Mouse (Mus musculus): ENCODE measurements around the gene Nr4a1. TPM values are rescaled to one million over a fixed set of nuclear protein-coding genes. Genes with fewer than 3 reads are reported as not detected.

Gene Nr4a1
- polyA plus RNA-seq, 1 experiment from 2014 or later: 10.8 TPM

GRCm38 (mm10) chr15:101274380-101274779, 20.3 kb downstream of the Nr4a1 start:
- Histone ChIP-seq H3K4me2 (ENCODE audit: low read depth, low read length) (no peak overlapping the region), H3K36me3 (ENCODE audit: control insufficient read depth, insufficient read depth, low read length) (peaks cover 27% of the 10 kb centered on the region), H3K4me1 (replicated peaks; ENCODE audit: control insufficient read depth, insufficient read depth, low read length) (peaks cover 8% of the 10 kb centered on the region), H3K27me3 (ENCODE audit: control insufficient read depth, insufficient read depth, low read depth, low read length) (no peaks in the 10 kb centered on the region), H3K4me3 (ENCODE audit: low read length) (no peak overlapping the region), H3K9ac (ENCODE audit: low read length) (no peak overlapping the region), H3K27ac (ENCODE audit: low read length) (no peak overlapping the region; the same call in 1 of the 2 replicates), H3K9me3 (ENCODE audit: control insufficient read depth, low read length) (no peaks in the 10 kb centered on the region)
- ATAC-seq (ENCODE audit: low read depth): peak; percentile 7; the same call in 1 of the 2 replicates
- 21% methylated on average over 6 of the region's 6 CpGs for WGBS

- ATAC-seq (ENCODE audit: low read depth): no peak
- peaks cover 12% of the 10 kb centered on the region for H3K36me3 ChIP-seq (ENCODE audit: control insufficient read depth, insufficient read depth, low read length)
- no peak overlapping the region for H3K4me2 ChIP-seq (ENCODE audit: low read depth, low read length)
- peaks cover 8% of the 10 kb centered on the region for H3K4me1 ChIP-seq (replicated peaks; ENCODE audit: control insufficient read depth, insufficient read depth, low read length)
- no peak overlapping the region for H3K27ac ChIP-seq (ENCODE audit: low read length)
- peak overlapping the region; percentile 1; the same call in 1 of the 2 replicates for H3K9ac ChIP-seq (ENCODE audit: low read length)
- H3K9me3 ChIP-seq (ENCODE audit: control insufficient read depth, low read length): no peaks in the 10 kb centered on the region
- WGBS: 46% methylated on average over 11 of the region's 11 CpGs
- no peaks in the 10 kb centered on the region for H3K27me3 ChIP-seq (ENCODE audit: control insufficient read depth, insufficient read depth, low read depth, low read length)
- no peak overlapping the region for H3K4me3 ChIP-seq (ENCODE audit: low read length)
Measured at GRCm38 (mm10) chr15:101277351-101277899, 23.4 kb downstream of the Nr4a1 start.

GRCm38 (mm10) chr15:101278589-101278988, 24.5 kb downstream of the Nr4a1 start:
- no peaks in the 10 kb centered on the region for H3K9me3 ChIP-seq (ENCODE audit: control insufficient read depth, low read length)
- ATAC-seq (ENCODE audit: low read depth): no peak
- H3K27me3 ChIP-seq (ENCODE audit: control insufficient read depth, insufficient read depth, low read depth, low read length): no peaks in the 10 kb centered on the region
- 32% methylated on average over 5 of the region's 5 CpGs for WGBS
- no peak overlapping the region for H3K9ac ChIP-seq (ENCODE audit: low read length)
- H3K4me2 ChIP-seq (ENCODE audit: low read depth, low read length): no peak overlapping the region
- peaks cover 12% of the 10 kb centered on the region for H3K4me1 ChIP-seq (replicated peaks; ENCODE audit: control insufficient read depth, insufficient read depth, low read length)
- H3K27ac ChIP-seq (ENCODE audit: low read length): no peak overlapping the region
- H3K36me3 ChIP-seq (ENCODE audit: control insufficient read depth, insufficient read depth, low read length): peaks cover 3% of the 10 kb centered on the region; the same call in 1 of the 2 replicates
- no peak overlapping the region for H3K4me3 ChIP-seq (ENCODE audit: low read length)

- Histone ChIP-seq H3K9ac (ENCODE audit: low read length) (0 out of 2 replicates have a peak overlapping the region, but pooled peaks have one; percentile 3), H3K27ac (ENCODE audit: low read length) (no peak overlapping the region), H3K4me1 (replicated peaks; ENCODE audit: control insufficient read depth, insufficient read depth, low read length) (peaks cover 8% of the 10 kb centered on the region), H3K27me3 (ENCODE audit: control insufficient read depth, insufficient read depth, low read depth, low read length) (no peaks in the 10 kb centered on the region), H3K4me3 (ENCODE audit: low read length) (no peak overlapping the region), H3K9me3 (ENCODE audit: control insufficient read depth, low read length) (no peaks in the 10 kb centered on the region), H3K36me3 (ENCODE audit: control insufficient read depth, insufficient read depth, low read length) (no peaks in the 10 kb centered on the region), H3K4me2 (ENCODE audit: low read depth, low read length) (no peak overlapping the region)
- WGBS: 48% methylated on average over 12 of the region's 12 CpGs
- ATAC-seq (ENCODE audit: low read depth): no peak
Measured at GRCm38 (mm10) chr15:101279430-101279999, 25.4 kb downstream of the Nr4a1 start.

GRCm38 (mm10) chr15:101282471-101282870, 28.4 kb downstream of the Nr4a1 start:
- Histone ChIP-seq H3K27me3 (ENCODE audit: control insufficient read depth, insufficient read depth, low read depth, low read length) (no peaks in the 10 kb centered on the region), H3K27ac (ENCODE audit: low read length) (no peak overlapping the region), H3K4me2 (ENCODE audit: low read depth, low read length) (no peak overlapping the region), H3K4me3 (ENCODE audit: low read length) (no peak overlapping the region), H3K4me1 (replicated peaks; ENCODE audit: control insufficient read depth, insufficient read depth, low read length) (peaks cover 16% of the 10 kb centered on the region), H3K9ac (ENCODE audit: low read length) (no peak overlapping the region), H3K9me3 (ENCODE audit: control insufficient read depth, low read length) (no peaks in the 10 kb centered on the region), H3K36me3 (ENCODE audit: control insufficient read depth, insufficient read depth, low read length) (peaks cover 8% of the 10 kb centered on the region)
- 62% methylated on average over 5 of the region's 5 CpGs for WGBS
- ATAC-seq (ENCODE audit: low read depth): no peak

- 2% methylated on average over 26 of the region's 26 CpGs for WGBS
- Histone ChIP-seq H3K4me3 (ENCODE audit: low read length) (peak overlapping the region; percentile 96), H3K36me3 (ENCODE audit: control insufficient read depth, insufficient read depth, low read length) (peaks cover 15% of the 10 kb centered on the region), H3K4me2 (ENCODE audit: low read depth, low read length) (peak overlapping the region; percentile 97), H3K9me3 (ENCODE audit: control insufficient read depth, low read length) (no peaks in the 10 kb centered on the region), H3K27me3 (ENCODE audit: control insufficient read depth, insufficient read depth, low read depth, low read length) (no peaks in the 10 kb centered on the region), H3K9ac (ENCODE audit: low read length) (peak overlapping the region; percentile 94), H3K4me1 (replicated peaks; ENCODE audit: control insufficient read depth, insufficient read depth, low read length) (peaks cover 16% of the 10 kb centered on the region), H3K27ac (ENCODE audit: low read length) (peak overlapping the region; percentile 69)
- peak; percentile 61; the same call in 1 of the 2 replicates for ATAC-seq (ENCODE audit: low read depth)
Measured at GRCm38 (mm10) chr15:101283183-101283910, 29.3 kb downstream of the Nr4a1 start.

GRCm38 (mm10) chr15:101283911-101284750, 30.1 kb downstream of the Nr4a1 start, which contains the start of gene Atg101:
Gene Atg101 (plus strand): TSS chr15:101284272.
- under 1% methylated on average over 61 of the region's 61 CpGs for WGBS
- Histone ChIP-seq H3K27me3 (ENCODE audit: control insufficient read depth, insufficient read depth, low read depth, low read length) (no peaks in the 10 kb centered on the region), H3K4me2 (ENCODE audit: low read depth, low read length) (peak within 1 kb of the TSS; percentile 97), H3K4me3 (ENCODE audit: low read length) (peak within 1 kb of the TSS; percentile 96), H3K9ac (ENCODE audit: low read length) (peak within 1 kb of the TSS; percentile 94), H3K9me3 (ENCODE audit: control insufficient read depth, low read length) (no peaks in the 10 kb centered on the region), H3K27ac (ENCODE audit: low read length) (peak within 1 kb of the TSS; percentile 86), H3K36me3 (ENCODE audit: control insufficient read depth, insufficient read depth, low read length) (peaks cover 22% of the 10 kb centered on the region), H3K4me1 (replicated peaks; ENCODE audit: control insufficient read depth, insufficient read depth, low read length) (peaks cover 16% of the 10 kb centered on the region)
- peak; percentile 94 for ATAC-seq (ENCODE audit: low read depth)

- no peak overlapping the region for H3K4me3 ChIP-seq (ENCODE audit: low read length)
- WGBS: 61% methylated on average over 9 of the region's 9 CpGs
- no peak for ATAC-seq (ENCODE audit: low read depth)
- H3K36me3 ChIP-seq (ENCODE audit: control insufficient read depth, insufficient read depth, low read length): peaks cover 31% of the 10 kb centered on the region
- no peaks in the 10 kb centered on the region for H3K9me3 ChIP-seq (ENCODE audit: control insufficient read depth, low read length)
- H3K4me1 ChIP-seq (replicated peaks; ENCODE audit: control insufficient read depth, insufficient read depth, low read length): peaks cover 16% of the 10 kb centered on the region
- H3K27me3 ChIP-seq (ENCODE audit: control insufficient read depth, insufficient read depth, low read depth, low read length): no peaks in the 10 kb centered on the region
- H3K9ac ChIP-seq (ENCODE audit: low read length): no peak overlapping the region
- no peak overlapping the region for H3K4me2 ChIP-seq (ENCODE audit: low read depth, low read length)
- H3K27ac ChIP-seq (ENCODE audit: low read length): no peak overlapping the region
Measured at GRCm38 (mm10) chr15:101286129-101286770, 32.2 kb downstream of the Nr4a1 start.

Data from lung, embryonic 16.5 days (tissue).